Mouse (Mus musculus) lung, postnatal 0 days (tissue): ENCODE data around the gene Ralgapa2. TPM values are rescaled to one million over a fixed set of nuclear protein-coding genes. Genes with fewer than 3 reads are reported as not detected.

Experiments used
- ATAC-seq: fragments of 200-750 bp; cut with Nextera tagmentation; 2 replicates; pipeline ENCODE4 v1.8.0; 2017; ENCODE audit warnings: moderate library complexity
- DNase-seq: peaks from one replicate; pipeline ENCODE4 v3.0.0-alpha.2; 2016; ENCODE audit warnings: low spot score
- H3K27ac ChIP-seq: fragments of 300-500 bp; sonication (generic); 2 replicates; pipeline ENCODE4 v1.5.1; 2014; ENCODE audit warnings: antibody characterized with exemption, mild to moderate bottlenecking, low read length, mixed read lengths
- H3K27me3 ChIP-seq: fragments of 300-500 bp; sonication (generic); replicated peaks from 2 replicates; pipeline ENCODE4 v1.6.1; 2014; ENCODE audit warnings: low read length, mixed read lengths; ENCODE audit not compliant: insufficient read depth
- H3K36me3 ChIP-seq: fragments of 300-500 bp; sonication (generic); 2 replicates; pipeline ENCODE4 v1.6.1; 2014; ENCODE audit warnings: low read length, mixed read lengths; ENCODE audit not compliant: insufficient read depth
- H3K4me1 ChIP-seq: fragments of 300-500 bp; sonication (generic); 2 replicates; pipeline ENCODE4 v1.6.1; 2014; ENCODE audit warnings: antibody characterized with exemption, low read depth, low read length, mixed read lengths; ENCODE audit not compliant: insufficient read depth
- H3K4me2 ChIP-seq: fragments of 300-500 bp; sonication (generic); replicated peaks from 2 replicates; pipeline ENCODE4 v1.6.1; 2014; ENCODE audit warnings: low read depth, mild to moderate bottlenecking, low read length, moderate library complexity, mixed read lengths
- H3K4me3 ChIP-seq: fragments of 300-500 bp; sonication (generic); 2 replicates; pipeline ENCODE4 v1.5.1; 2014; ENCODE audit warnings: low read depth, low read length
- H3K9ac ChIP-seq: fragments of 300-500 bp; sonication (generic); replicated peaks from 2 replicates; pipeline ENCODE4 v1.6.1; 2014; ENCODE audit warnings: low read depth, mild to moderate bottlenecking
- H3K9me3 ChIP-seq: fragments of 300-500 bp; sonication (generic); 2 replicates; pipeline ENCODE4 v1.6.1; 2016; ENCODE audit warnings: low read length, mixed read lengths
- CTCF ChIP-seq: IDR thresholded peaks from 2 replicates; pipeline ENCODE4 v1.5.1; 2016; ENCODE audit warnings: antibody characterized with exemption, mild to moderate bottlenecking
- EP300 ChIP-seq: IDR thresholded peaks from 2 replicates; pipeline ENCODE4 v1.6.1; 2016; ENCODE audit warnings: antibody characterized with exemption, mild to moderate bottlenecking, control low read depth
- WGBS: fragments of 180-500 bp; shearing (Covaris S2); extraction: QIAGEN DNeasy Blood & Tissue Kit; methylation state at CpG from one replicate; pipeline ENCODE4 v1.1.7; 2014; 5-methylcytosine and 5-hydroxymethylcytosine counted together
- polyA plus RNA-seq: library from polyadenylated mRNA; unstranded; fragments of >200 nt; fragmentation: Nextera tagmentation; extraction: Ambion mirVana; gene quantifications from 2 replicates; pipeline ENCODE4 v1.2.1, GENCODE M21; 2015

The Ralgapa2 gene
- polyA plus RNA-seq, 1 experiment from 2014 or later = 9.1 TPM

DNA sequence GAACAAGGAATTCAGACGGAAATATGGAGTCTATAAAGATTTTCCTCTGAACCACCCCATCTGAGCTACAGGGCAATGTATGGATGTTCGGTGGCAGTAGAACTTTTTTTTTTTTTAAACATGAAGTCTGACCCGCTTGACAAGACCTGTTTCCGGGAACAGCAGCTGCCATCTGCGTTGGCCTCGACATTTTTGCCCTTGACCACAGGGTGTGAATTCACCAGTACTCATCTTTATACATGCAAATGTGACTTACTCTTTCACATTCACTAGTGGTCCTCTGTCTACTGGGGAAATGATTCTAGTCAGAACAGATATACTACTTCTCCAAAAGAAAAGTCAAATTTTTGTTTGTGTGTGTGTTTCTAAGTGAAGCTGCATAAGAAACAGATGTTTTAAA lies 286.3 kb downstream of the Ralgapa2 start:
- Histone ChIP-seq H3K36me3 (no peaks in the 10 kb centered on the region), H3K27me3 (peaks cover 67% of the 10 kb centered on the region), H3K4me2 (no peak overlapping the region), H3K4me3 (no peak overlapping the region), H3K4me1 (peaks cover 18% of the 10 kb centered on the region), H3K9ac (no peak overlapping the region), H3K9me3 (no peaks in the 10 kb centered on the region), H3K27ac (no peak overlapping the region)
- DNase-seq (no peak), ATAC-seq (no peak)
- TF ChIP-seq EP300 = no peak
- no peak for TF ChIP-seq CTCF
- 14% methylated on average over 6 of the region's 6 CpGs for WGBS

DNA sequence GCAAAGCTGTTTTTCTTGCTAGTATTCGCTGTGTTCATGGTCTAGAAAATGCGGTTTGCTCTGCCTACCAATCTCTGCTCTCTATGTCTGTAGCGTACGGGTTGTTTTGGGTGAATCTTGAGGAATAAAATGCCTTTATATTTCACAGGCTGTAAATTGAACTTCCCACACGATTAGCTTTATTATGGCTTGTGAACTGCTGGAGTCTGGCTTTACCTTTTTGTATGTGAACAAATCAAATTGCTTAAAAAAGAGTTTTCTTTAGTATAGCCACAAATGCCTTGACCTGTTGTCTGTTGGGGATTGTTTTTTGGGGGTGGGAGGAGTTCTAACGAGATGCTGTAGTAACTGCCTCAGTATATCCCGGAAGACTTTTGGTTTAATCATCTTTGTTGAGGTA lies 288.0 kb downstream of the Ralgapa2 start:
- Histone ChIP-seq H3K4me2 (no peak overlapping the region), H3K4me1 (peaks cover 18% of the 10 kb centered on the region), H3K4me3 (no peak overlapping the region), H3K9me3 (no peaks in the 10 kb centered on the region), H3K27me3 (peaks cover 81% of the 10 kb centered on the region), H3K9ac (no peak overlapping the region), H3K27ac (no peak overlapping the region), H3K36me3 (no peaks in the 10 kb centered on the region)
- 16% methylated on average over 7 of the region's 7 CpGs for WGBS
- TF ChIP-seq CTCF (no peak), EP300 (no peak)
- DNase-seq = no peak
- ATAC-seq = no peak

DNA sequence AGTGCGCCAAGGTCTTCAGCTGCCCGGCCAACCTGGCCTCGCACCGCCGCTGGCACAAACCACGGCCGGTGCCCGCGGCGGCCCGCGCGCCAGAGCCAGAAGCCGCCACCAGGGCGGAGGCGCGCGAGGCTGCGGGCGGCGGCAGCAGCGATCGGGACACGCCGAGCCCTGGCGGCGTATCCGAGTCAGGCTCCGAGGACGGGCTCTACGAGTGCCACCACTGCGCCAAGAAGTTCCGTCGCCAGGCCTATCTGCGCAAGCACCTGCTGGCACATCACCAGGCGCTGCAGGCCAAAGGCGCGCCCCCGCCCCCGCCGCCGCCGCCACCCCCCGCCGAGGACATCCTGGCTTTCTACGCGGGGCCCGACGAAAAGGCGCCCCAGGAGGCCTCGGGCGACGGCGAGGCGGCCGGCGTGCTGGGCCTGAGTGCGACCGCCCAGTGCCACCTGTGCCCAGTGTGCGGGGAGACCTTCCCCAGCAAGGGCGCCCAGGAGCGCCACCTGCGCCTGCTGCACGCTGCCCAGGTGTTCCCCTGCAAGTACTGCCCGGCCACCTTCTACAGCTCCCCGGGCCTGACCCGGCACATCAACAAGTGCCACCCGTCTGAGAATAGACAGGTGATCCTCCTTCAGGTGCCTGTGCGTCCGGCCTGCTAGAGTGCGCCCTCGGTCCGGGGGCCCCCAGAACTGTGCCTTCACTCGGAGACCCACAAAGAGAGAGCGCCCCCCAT lies 288.8 kb downstream of the Ralgapa2 start:
- no peak overlapping the region for H3K27ac ChIP-seq
- peaks cover 19% of the 10 kb centered on the region for H3K4me1 ChIP-seq
- TF ChIP-seq EP300 (no peak), CTCF (no peak)
- 3% methylated on average over 40 of the region's 75 CpGs for WGBS
- peak overlapping the region; percentile 41 for H3K4me3 ChIP-seq
- DNase-seq (no peak), ATAC-seq (no peak)
- peaks cover 86% of the 10 kb centered on the region for H3K27me3 ChIP-seq
- H3K9me3 ChIP-seq = no peaks in the 10 kb centered on the region
- H3K9ac ChIP-seq = no peak overlapping the region
- H3K4me2 ChIP-seq = peak overlapping the region; percentile 87
- no peaks in the 10 kb centered on the region for H3K36me3 ChIP-seq

DNA sequence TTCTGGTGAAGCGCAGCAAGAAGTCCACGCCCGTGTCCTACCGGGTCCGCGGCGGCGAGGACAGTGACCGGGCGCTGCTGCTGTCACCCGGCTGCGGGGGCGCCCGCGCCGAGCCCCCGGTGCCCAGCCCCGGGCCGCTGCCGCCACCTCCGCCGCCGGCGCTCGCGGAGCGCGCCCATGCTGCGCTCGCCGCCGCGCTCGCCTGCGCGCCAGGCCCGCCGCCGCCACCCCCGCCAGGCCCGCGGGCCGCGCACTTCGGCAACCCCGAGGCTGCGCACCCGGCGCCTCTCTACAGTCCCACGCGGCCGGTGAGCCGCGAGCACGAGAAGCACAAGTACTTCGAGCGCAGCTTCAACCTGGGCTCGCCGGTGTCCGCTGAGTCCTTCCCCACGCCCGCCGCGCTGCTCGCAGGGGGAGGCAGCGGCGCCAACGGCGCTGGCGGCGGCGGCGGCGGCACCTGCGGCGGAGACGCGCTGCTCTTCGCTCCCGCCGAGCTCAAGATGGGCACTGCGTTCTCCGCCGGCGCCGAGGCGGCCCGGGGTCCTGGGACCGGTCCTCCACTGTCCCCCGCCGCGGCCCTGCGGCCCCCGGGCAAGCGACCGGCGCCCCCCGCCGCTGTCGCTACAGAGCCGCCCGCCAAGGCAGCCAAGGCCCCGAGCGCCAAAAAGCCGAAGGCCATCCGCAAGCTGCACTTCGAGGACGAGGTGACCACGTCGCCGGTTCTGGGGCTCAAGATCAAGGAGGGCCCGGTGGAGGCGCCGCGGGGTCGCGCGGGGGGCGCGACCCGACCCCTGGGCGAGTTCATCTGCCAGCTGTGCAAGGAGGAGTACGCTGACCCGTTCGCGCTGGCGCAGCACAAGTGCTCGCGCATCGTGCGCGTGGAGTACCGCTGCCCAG lies 289.6 kb downstream of the Ralgapa2 start:
- WGBS = 4% methylated on average over 43 of the region's 133 CpGs

DNA sequence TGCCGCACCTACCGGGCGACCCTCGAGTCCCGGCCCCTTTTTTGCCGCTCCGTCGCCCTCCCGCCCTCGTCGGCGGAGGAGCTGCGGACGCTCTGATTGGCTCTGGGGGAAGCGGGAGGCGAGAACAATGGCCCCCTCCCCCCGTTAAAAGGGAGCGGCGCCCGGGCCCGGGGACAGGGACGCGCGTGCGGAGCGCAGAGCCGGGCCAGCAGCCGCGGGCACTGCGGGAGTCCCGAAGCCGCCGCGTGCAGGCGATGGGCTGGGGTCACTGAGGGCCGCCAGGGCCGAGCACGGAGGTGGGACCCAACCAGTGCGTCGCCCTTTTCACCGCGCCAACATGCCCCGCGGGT lies 290.2 kb downstream of the Ralgapa2 start:
- peak; percentile 18 for ATAC-seq
- no peak for DNase-seq
- Histone ChIP-seq H3K9ac (no peak overlapping the region), H3K27ac (no peak overlapping the region), H3K9me3 (no peaks in the 10 kb centered on the region), H3K4me2 (peak overlapping the region; percentile 87), H3K27me3 (peaks cover 85% of the 10 kb centered on the region), H3K4me3 (peak overlapping the region; percentile 41), H3K36me3 (no peaks in the 10 kb centered on the region), H3K4me1 (peaks cover 22% of the 10 kb centered on the region)
- 1% methylated on average over 36 of the region's 44 CpGs for WGBS
- TF ChIP-seq CTCF = no peak
- no peak for TF ChIP-seq EP300

More for the DNA sequence above, 289.6 kb downstream of the Ralgapa2 start:
- H3K9ac ChIP-seq = no peak overlapping the region
- H3K27me3 ChIP-seq = peaks cover 90% of the 10 kb centered on the region
- peak; percentile 14 for DNase-seq
- H3K27ac ChIP-seq = no peak overlapping the region
- peak overlapping the region; percentile 41 for H3K4me3 ChIP-seq
- peaks cover 22% of the 10 kb centered on the region for H3K4me1 ChIP-seq
- H3K4me2 ChIP-seq = peak overlapping the region; percentile 87
- H3K36me3 ChIP-seq = no peaks in the 10 kb centered on the region
- peak; percentile 23; the same call in 1 of the 2 replicates for ATAC-seq
- TF ChIP-seq EP300 (no peak), CTCF (no peak)
- no peaks in the 10 kb centered on the region for H3K9me3 ChIP-seq
